In genomic region chr11:45026674-45027073, GRCm38 (mm10) we compare ENCODE assay signal across 9 mouse cellular contexts.
A peak's percentile ranks its signal among the peaks of the same experiment; 100 is the strongest.
DNase-seq lines count a peak whose midpoint lies in the region; ATAC-seq lines count a peak whose summit lies in the region.
"Had no signal": no experiment of that assay in that cellular context is flagged by ENCODE, and none has a peak within 500 bp of the region (broad histone marks: within the 10 kb centered on the region; RNA-seq: fewer than 3 reads in every experiment).

No protein-coding gene starts in this region.

- H3K4me2 ChIP-seq in kidney, embryonic 16.5 days (replicated peaks; ENCODE audit: low read depth, low read length), result peak overlapping the region; percentile 29
- peak overlapping the region; percentile 29; the same call in 1 of the 2 replicates for H3K4me2 ChIP-seq in embryonic facial prominence, embryonic 14.5 days (ENCODE audit: low read depth, low read length)
- peak overlapping the region; percentile 29 for H3K4me2 ChIP-seq in hindbrain, embryonic 16.5 days (ENCODE audit: low read length)
- H3K4me2 ChIP-seq in neural tube, embryonic 14.5 days (ENCODE audit: low read depth, low read length), result no peak overlapping the region

- peak overlapping the region; percentile 46; the same call in 1 of the 2 replicates for H3K9ac ChIP-seq in kidney, embryonic 16.5 days (replicated peaks; ENCODE audit: low read length)
- peak overlapping the region; percentile 31; the same call in 1 of the 2 replicates for H3K9ac ChIP-seq in embryonic facial prominence, embryonic 14.5 days (ENCODE audit: low read depth, low read length)
- H3K9ac ChIP-seq in hindbrain, embryonic 16.5 days (ENCODE audit: low read depth, low read length), result 0 out of 2 replicates have a peak overlapping the region, but pooled peaks have one; percentile 2
- H3K9ac ChIP-seq in neural tube, embryonic 14.5 days (replicated peaks; ENCODE audit: low read depth, low read length), result 0 out of 2 replicates have a peak overlapping the region, but pooled peaks have one; percentile 17

- H3K4me3 ChIP-seq in kidney, embryonic 16.5 days (ENCODE audit: low read length), result no peak overlapping the region
- H3K4me3 ChIP-seq in embryonic facial prominence, embryonic 14.5 days (ENCODE audit: low read depth, low read length), result no peak overlapping the region
- H3K4me3 ChIP-seq in hindbrain, embryonic 16.5 days (ENCODE audit: low read length), result no peak overlapping the region
- no peak overlapping the region for H3K4me3 ChIP-seq in neural tube, embryonic 14.5 days (ENCODE audit: low read depth, low read length)

- no peak overlapping the region for H3K27ac ChIP-seq in kidney, embryonic 16.5 days (ENCODE audit: low read length)
- no peak overlapping the region for H3K27ac ChIP-seq in embryonic facial prominence, embryonic 14.5 days (replicated peaks; ENCODE audit: low read depth, low read length)
- peak overlapping the region; percentile 20; the same call in 1 of the 2 replicates for H3K27ac ChIP-seq in hindbrain, embryonic 16.5 days (ENCODE audit: low read depth, low read length)
- peak overlapping the region; percentile 65; the same call in 1 of the 2 replicates for H3K27ac ChIP-seq in neural tube, embryonic 14.5 days (ENCODE audit: low read depth, low read length)

- H3K9me3 ChIP-seq in kidney, embryonic 16.5 days (ENCODE audit: low read length), result no peaks in the 10 kb centered on the region
- H3K9me3 ChIP-seq in embryonic facial prominence, embryonic 14.5 days (ENCODE audit: control insufficient read depth, low read length), result no peaks in the 10 kb centered on the region
- no peaks in the 10 kb centered on the region for H3K9me3 ChIP-seq in hindbrain, embryonic 16.5 days (ENCODE audit: control insufficient read depth, low read length)
- H3K9me3 ChIP-seq in neural tube, embryonic 14.5 days (ENCODE audit: control insufficient read depth, low read length), result no peaks in the 10 kb centered on the region

- ATAC-seq in kidney, embryonic 16.5 days (ENCODE audit: low FRiP score, low TSS enrichment), result no peak
- no peak for ATAC-seq in embryonic facial prominence, embryonic 14.5 days (ENCODE audit: low read depth)
- ATAC-seq in hindbrain, embryonic 16.5 days, result no peak
- peak; percentile 49; the same call in 1 of the 2 replicates for ATAC-seq in neural tube, embryonic 14.5 days (ENCODE audit: low read depth)

- no peak for DNase-seq in kidney, adult 8-10 months
- peak; percentile 32 for DNase-seq in embryonic facial prominence, embryonic 14.5 days (ENCODE audit: low spot score)
- DNase-seq in T-cell, adult 2 months (ENCODE audit: low spot score), result no peak
- no peak for DNase-seq in c-Kit-positive CD71-positive TER-119-positive erythroid progenitor cells, embryonic 14.5 days (ENCODE audit: low spot score)
- no peak for DNase-seq in left cerebral cortex, adult 11 months (ENCODE audit: low spot score)
- DNase-seq: kidney, postnatal 36 days had no signal

- 15% methylated on average over 11 of the region's 11 CpGs for WGBS in kidney, embryonic 16.5 days
- 22% methylated on average over 11 of the region's 11 CpGs for WGBS in embryonic facial prominence, embryonic 14.5 days
- 6% methylated on average over 11 of the region's 11 CpGs for WGBS in hindbrain, embryonic 16.5 days
- WGBS in neural tube, embryonic 14.5 days, result 8% methylated on average over 11 of the region's 11 CpGs

- H3K27me3 ChIP-seq in kidney, embryonic 16.5 days (ENCODE audit: insufficient read depth, low read length), result no peaks in the 10 kb centered on the region
- no peaks in the 10 kb centered on the region for H3K27me3 ChIP-seq in embryonic facial prominence, embryonic 14.5 days (replicated peaks; ENCODE audit: control insufficient read depth, insufficient read depth, low read length)
- no peaks in the 10 kb centered on the region for H3K27me3 ChIP-seq in hindbrain, embryonic 16.5 days (replicated peaks; ENCODE audit: control insufficient read depth, insufficient read depth, low read length)
- H3K27me3 ChIP-seq in neural tube, embryonic 14.5 days (ENCODE audit: control insufficient read depth, insufficient read depth, low read length), result no peaks in the 10 kb centered on the region

- peaks cover 10% of the 10 kb centered on the region; the same call in 1 of the 2 replicates for H3K4me1 ChIP-seq in kidney, embryonic 16.5 days (ENCODE audit: insufficient read depth, low read length)
- H3K4me1 ChIP-seq in embryonic facial prominence, embryonic 14.5 days (ENCODE audit: control insufficient read depth, insufficient read depth, low read length), result peaks cover 7% of the 10 kb centered on the region; the same call in 1 of the 2 replicates
- H3K4me1 ChIP-seq in hindbrain, embryonic 16.5 days (ENCODE audit: control insufficient read depth, insufficient read depth, low read depth, low read length), result peaks cover 4% of the 10 kb centered on the region
- peaks cover 6% of the 10 kb centered on the region; the same call in 1 of the 2 replicates for H3K4me1 ChIP-seq in neural tube, embryonic 14.5 days (ENCODE audit: control insufficient read depth, insufficient read depth, low read length)

- no peaks in the 10 kb centered on the region for H3K36me3 ChIP-seq in kidney, embryonic 16.5 days (ENCODE audit: insufficient read depth, low read length)
- H3K36me3 ChIP-seq in embryonic facial prominence, embryonic 14.5 days (ENCODE audit: control insufficient read depth, insufficient read depth, low read length), result no peaks in the 10 kb centered on the region
- no peaks in the 10 kb centered on the region for H3K36me3 ChIP-seq in hindbrain, embryonic 16.5 days (ENCODE audit: control insufficient read depth, insufficient read depth, low read length)
- H3K36me3 ChIP-seq in neural tube, embryonic 14.5 days (ENCODE audit: control insufficient read depth, insufficient read depth, low read length), result no peaks in the 10 kb centered on the region

Comparison
In these comparisons a context has a peak if more than half of its experiments do, and no peak if none do; other contexts are left out.
1. H3K27ac ChIP-seq: peak in hindbrain, embryonic 16.5 days (single experiment) and neural tube, embryonic 14.5 days (single experiment); none in kidney, embryonic 16.5 days (single experiment) and embryonic facial prominence, embryonic 14.5 days (single experiment).
2. Peak in every context shown above with its lines, with median percentiles within 50 percentile points of each other: H3K9ac ChIP-seq.